Mouse (Mus musculus) liver, adult 2 months (tissue): ENCODE results near the gene Tmem45b.

Source experiments
- CTCF ChIP-seq: fragments of 200-500 bp; IDR thresholded peaks from 2 replicates; pipeline ENCODE4 v1.5.1; 2011; ENCODE audit warnings: low read depth, low read length, control low read depth
- POLR2A ChIP-seq: fragments of 200-500 bp; IDR thresholded peaks from 2 replicates; pipeline ENCODE4 v1.6.1; 2011; ENCODE audit warnings: low read length, control low read depth; ENCODE audit not compliant: insufficient read depth; ENCODE audit errors: extremely low read depth

GRCm38 (mm10) chr9:31437861-31438260 lies 26.4 kb downstream of the Tmem45b start:
- TF ChIP-seq CTCF = no peak
- TF ChIP-seq POLR2A = no peak
